In the genomic region with DNA sequence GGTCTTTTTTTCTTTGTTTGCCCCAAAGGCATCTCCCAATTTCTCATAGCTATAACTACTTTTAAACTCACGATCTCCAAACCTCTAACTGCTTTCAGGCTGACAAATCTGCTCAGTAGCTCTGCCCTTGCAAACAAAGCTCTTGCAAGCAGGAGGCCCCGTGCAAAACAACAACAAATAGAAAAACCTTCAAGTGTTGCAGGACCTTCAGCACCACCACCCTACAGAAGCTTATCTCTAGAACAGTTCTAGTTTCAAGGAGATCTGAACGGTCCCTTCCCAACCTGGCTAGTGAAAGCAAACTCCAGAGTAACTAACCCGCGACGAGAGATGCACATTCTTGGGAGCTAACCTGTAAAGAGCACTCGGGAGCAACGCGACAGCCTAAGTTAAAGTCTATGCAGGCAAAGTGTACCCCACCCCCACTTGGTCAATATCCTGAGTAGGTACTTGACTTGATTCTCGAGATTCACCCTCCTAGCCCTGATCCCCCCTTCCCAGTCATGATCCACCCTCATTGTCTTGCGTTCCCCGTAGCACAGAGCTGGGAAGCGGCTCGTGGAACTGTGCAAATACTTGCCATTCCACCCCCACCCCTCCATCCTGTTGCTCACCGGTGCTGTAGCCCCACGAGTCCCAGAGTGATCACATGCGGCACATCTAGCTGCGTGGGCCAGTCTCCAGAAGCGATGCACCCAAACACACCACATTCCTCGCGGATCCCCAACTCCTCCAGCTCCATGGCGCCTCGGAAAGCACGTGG, we compare ENCODE assay signal across 8 mouse cellular contexts. TPM values are rescaled to one million over a fixed set of nuclear protein-coding genes. Genes with fewer than 3 reads are reported as not detected.
DNase-seq lines count a peak whose midpoint lies in the region; ATAC-seq lines count a peak whose summit lies in the region.

No protein-coding gene starts in this region.

- peak; percentile 78 for DNase-seq in heart, embryonic 10.5 days (ENCODE audit: low spot score)
- no peak for DNase-seq in heart, adult 11 months
- peak; percentile 55 for DNase-seq in 416B (ENCODE audit: low read depth)
- no peak for DNase-seq in frontal cortex, postnatal 25 days (ENCODE audit: low spot score in 2 of 2)
- no peak for DNase-seq in right cerebral cortex, adult 18-20 months

- H3K4me2 ChIP-seq in embryonic facial prominence, embryonic 12.5 days (replicated peaks), result peak overlapping the region; percentile 82
- H3K4me2 ChIP-seq in intestine, embryonic 15.5 days (replicated peaks), result peak overlapping the region; percentile 87
- H3K4me2 ChIP-seq in midbrain, embryonic 13.5 days (replicated peaks), result peak overlapping the region; percentile 91

- peaks cover 23% of the 10 kb centered on the region for H3K36me3 ChIP-seq in heart, embryonic 10.5 days
- H3K36me3 ChIP-seq in embryonic facial prominence, embryonic 12.5 days, result 0 out of 2 replicates have a peak, but pooled peaks cover 14% of the 10 kb centered on the region
- H3K36me3 ChIP-seq in intestine, embryonic 15.5 days, result no peaks in the 10 kb centered on the region
- 0 out of 2 replicates have a peak, but pooled peaks cover 4% of the 10 kb centered on the region for H3K36me3 ChIP-seq in midbrain, embryonic 13.5 days

- ATAC-seq in embryonic facial prominence, embryonic 12.5 days (ENCODE audit: insufficient number of reproducible peaks, insufficient read depth, low FRiP score, low TSS enrichment), result peak; percentile 39
- ATAC-seq in intestine, embryonic 15.5 days, result no peak; the same call in 1 of the 2 replicates
- ATAC-seq in midbrain, embryonic 13.5 days, result no peak

- peak overlapping the region; percentile 68 for H3K9ac ChIP-seq in embryonic facial prominence, embryonic 12.5 days
- H3K9ac ChIP-seq in intestine, embryonic 15.5 days, result peak overlapping the region; percentile 68
- peak overlapping the region; percentile 68 for H3K9ac ChIP-seq in midbrain, embryonic 13.5 days (replicated peaks)

- no peaks in the 10 kb centered on the region for H3K27me3 ChIP-seq in heart, embryonic 10.5 days (ENCODE audit: insufficient read depth, poor library complexity, severe bottlenecking)
- no peaks in the 10 kb centered on the region for H3K27me3 ChIP-seq in embryonic facial prominence, embryonic 12.5 days
- H3K27me3 ChIP-seq in intestine, embryonic 15.5 days (replicated peaks), result no peaks in the 10 kb centered on the region
- H3K27me3 ChIP-seq in midbrain, embryonic 13.5 days, result no peaks in the 10 kb centered on the region

- WGBS in heart, embryonic 10.5 days, result under 1% methylated on average over 24 of the region's 24 CpGs
- WGBS in embryonic facial prominence, embryonic 12.5 days, result under 1% methylated on average over 24 of the region's 24 CpGs
- whole genome bisulfite sequencing in intestine, embryonic 15.5 days, result under 1% methylated on average over 24 of the region's 24 CpGs
- WGBS in midbrain, embryonic 13.5 days, result under 1% methylated on average over 24 of the region's 24 CpGs

- no peaks in the 10 kb centered on the region for H3K9me3 ChIP-seq in heart, embryonic 10.5 days
- no peaks in the 10 kb centered on the region for H3K9me3 ChIP-seq in embryonic facial prominence, embryonic 12.5 days
- H3K9me3 ChIP-seq in intestine, embryonic 15.5 days, result no peaks in the 10 kb centered on the region
- H3K9me3 ChIP-seq in midbrain, embryonic 13.5 days, result no peaks in the 10 kb centered on the region

- peaks cover 51% of the 10 kb centered on the region for H3K4me1 ChIP-seq in heart, embryonic 10.5 days
- H3K4me1 ChIP-seq in embryonic facial prominence, embryonic 12.5 days, result peaks cover 28% of the 10 kb centered on the region
- peaks cover 20% of the 10 kb centered on the region; the same call in 1 of the 2 replicates for H3K4me1 ChIP-seq in intestine, embryonic 15.5 days (replicated peaks)
- H3K4me1 ChIP-seq in midbrain, embryonic 13.5 days (replicated peaks), result peaks cover 37% of the 10 kb centered on the region

- H3K4me3 ChIP-seq in heart, embryonic 10.5 days, result peak overlapping the region; percentile 74
- H3K4me3 ChIP-seq in embryonic facial prominence, embryonic 12.5 days, result peak overlapping the region; percentile 76
- peak overlapping the region; percentile 75 for H3K4me3 ChIP-seq in intestine, embryonic 15.5 days (replicated peaks)
- H3K4me3 ChIP-seq in midbrain, embryonic 13.5 days (replicated peaks), result peak overlapping the region; percentile 53

- peak overlapping the region; percentile 93 for H3K27ac ChIP-seq in heart, embryonic 10.5 days
- H3K27ac ChIP-seq in embryonic facial prominence, embryonic 12.5 days, result peak overlapping the region; percentile 94
- peak overlapping the region; percentile 81 for H3K27ac ChIP-seq in intestine, embryonic 15.5 days
- peak overlapping the region; percentile 83 for H3K27ac ChIP-seq in midbrain, embryonic 13.5 days

RNA-seq across cellular contexts. Expression of gene Paics, which starts 0.6 kb away (rescaled TPM):
- polyA plus RNA-seq in heart, embryonic 10.5 days (2016; fragmentation: Nextera tagmentation; extraction: Ambion mirVana), result 309 and 341 TPM in 2 replicates
- polyA plus RNA-seq in embryonic facial prominence, embryonic 12.5 days (2016; fragmentation: Nextera tagmentation; extraction: Ambion mirVana), result 298 and 308 TPM in 2 replicates
- 193 and 208 TPM in 2 replicates for polyA plus RNA-seq in intestine, embryonic 15.5 days (2015; fragmentation: Nextera tagmentation; extraction: Ambion mirVana)
- 204 and 205 TPM in 2 replicates for polyA plus RNA-seq in midbrain, embryonic 13.5 days (2015; fragmentation: Nextera tagmentation; extraction: Ambion mirVana)

RNA-seq across cellular contexts. Expression of gene Ppat, which starts 0.9 kb away (rescaled TPM):
- polyA plus RNA-seq in heart, embryonic 10.5 days (2016; fragmentation: Nextera tagmentation; extraction: Ambion mirVana), result 47.4 and 54.9 TPM in 2 replicates
- polyA plus RNA-seq in embryonic facial prominence, embryonic 12.5 days (2016; fragmentation: Nextera tagmentation; extraction: Ambion mirVana), result 26.9 and 29.9 TPM in 2 replicates
- polyA plus RNA-seq in intestine, embryonic 15.5 days (2015; fragmentation: Nextera tagmentation; extraction: Ambion mirVana), result 27.4 and 30.7 TPM in 2 replicates
- 13.5 and 14.4 TPM in 2 replicates for polyA plus RNA-seq in midbrain, embryonic 13.5 days (2015; fragmentation: Nextera tagmentation; extraction: Ambion mirVana)

RNA-seq across cellular contexts. Expression of gene Srp72, which starts 24.0 kb away (rescaled TPM):
- polyA plus RNA-seq in heart, embryonic 10.5 days (2016; fragmentation: Nextera tagmentation; extraction: Ambion mirVana), result 53.2 and 69.3 TPM in 2 replicates
- 87.8 and 93.5 TPM in 2 replicates for polyA plus RNA-seq in embryonic facial prominence, embryonic 12.5 days (2016; fragmentation: Nextera tagmentation; extraction: Ambion mirVana)
- 79.6 and 84.8 TPM in 2 replicates for polyA plus RNA-seq in intestine, embryonic 15.5 days (2015; fragmentation: Nextera tagmentation; extraction: Ambion mirVana)
- 77.5 and 87.5 TPM in 2 replicates for polyA plus RNA-seq in midbrain, embryonic 13.5 days (2015; fragmentation: Nextera tagmentation; extraction: Ambion mirVana)

RNA-seq across cellular contexts. Expression of gene Aasdh, which starts 45.2 kb away (rescaled TPM):
- polyA plus RNA-seq in heart, embryonic 10.5 days (2016; fragmentation: Nextera tagmentation; extraction: Ambion mirVana), result 14.8 and 21.3 TPM in 2 replicates
- polyA plus RNA-seq in embryonic facial prominence, embryonic 12.5 days (2016; fragmentation: Nextera tagmentation; extraction: Ambion mirVana), result 21.7 and 23.3 TPM in 2 replicates
- polyA plus RNA-seq in intestine, embryonic 15.5 days (2015; fragmentation: Nextera tagmentation; extraction: Ambion mirVana), result 14.2 and 18.3 TPM in 2 replicates
- polyA plus RNA-seq in midbrain, embryonic 13.5 days (2015; fragmentation: Nextera tagmentation; extraction: Ambion mirVana), result 24.8 and 26.2 TPM in 2 replicates

RNA-seq across cellular contexts. Expression of gene Arl9, which starts 53.3 kb away (rescaled TPM):
- 0.45 TPM in 1 of 2 replicates, not detected in the other for polyA plus RNA-seq in heart, embryonic 10.5 days (2016; fragmentation: Nextera tagmentation; extraction: Ambion mirVana)
- polyA plus RNA-seq in embryonic facial prominence, embryonic 12.5 days (2016; fragmentation: Nextera tagmentation; extraction: Ambion mirVana), result not detected in 2 replicates
- 0.29 TPM in 1 of 2 replicates, not detected in the other for polyA plus RNA-seq in intestine, embryonic 15.5 days (2015; fragmentation: Nextera tagmentation; extraction: Ambion mirVana)
- polyA plus RNA-seq in midbrain, embryonic 13.5 days (2015; fragmentation: Nextera tagmentation; extraction: Ambion mirVana), result not detected in 2 replicates

Comparison
In these comparisons a context has a peak if more than half of its experiments do, and no peak if none do; other contexts are left out.
1. DNase-seq: peak in heart, embryonic 10.5 days (single experiment) and 416B (single experiment); none in heart, adult 11 months (single experiment), frontal cortex, postnatal 25 days (0 of 2) and right cerebral cortex, adult 18-20 months (single experiment).
2. Peak in every context shown above with its lines, with median percentiles within 50 percentile points of each other: H3K27ac ChIP-seq, H3K4me3 ChIP-seq, H3K4me2 ChIP-seq and H3K9ac ChIP-seq.